Mouse (Mus musculus) erythroblast, embryonic 14.5 days (primary cell): ENCODE data around the gene Apba1. TPM values are rescaled to one million over a fixed set of nuclear protein-coding genes. Genes with fewer than 3 reads are reported as not detected.

Experiments
- H3K27me3 ChIP-seq: 2 replicates; pipeline ENCODE4 v1.6.1; 2012; ENCODE audit warnings: inconsistent platforms; ENCODE audit not compliant: control insufficient read depth
- H3K36me3 ChIP-seq: 2 replicates; pipeline ENCODE4 v1.6.1; 2012; ENCODE audit warnings: mild to moderate bottlenecking, inconsistent platforms; ENCODE audit not compliant: control insufficient read depth
- H3K4me1 ChIP-seq: 2 replicates; pipeline ENCODE4 v1.6.1; 2012; ENCODE audit warnings: inconsistent platforms; ENCODE audit not compliant: control insufficient read depth
- H3K4me3 ChIP-seq: replicated peaks from 2 replicates; pipeline ENCODE3; 2012; ENCODE audit warnings: moderate library complexity, mild to moderate bottlenecking, inconsistent platforms
- H3K9me3 ChIP-seq: 2 replicates; pipeline ENCODE4 v1.6.1; 2012; ENCODE audit warnings: low read length, inconsistent platforms, mixed read lengths; ENCODE audit not compliant: control insufficient read depth
- GATA1 ChIP-seq: IDR thresholded peaks from 2 replicates; pipeline ENCODE4 v1.6.1; 2012; ENCODE audit warnings: low read length, inconsistent platforms, mixed read lengths
- TAL1 ChIP-seq: IDR thresholded peaks from 3 replicates; pipeline ENCODE4 v1.6.1; 2012; ENCODE audit warnings: low read length, inconsistent platforms, mixed read lengths
- polyA plus RNA-seq: library from polyadenylated mRNA; stranded (reverse); fragments of >175 nt; gene quantifications from 2 replicates; pipeline ENCODE4 v1.2.3, GENCODE M21; 2012

Gene Apba1
- polyA plus RNA-seq, 1 experiment = not detected

GRCm38 (mm10) chr19:23901177-23901576 is 142.5 kb downstream of the Apba1 start:
- Histone ChIP-seq H3K4me3 (no peak overlapping the region), H3K27me3 (no peaks in the 10 kb centered on the region), H3K36me3 (no peaks in the 10 kb centered on the region), H3K4me1 (no peaks in the 10 kb centered on the region), H3K9me3 (no peaks in the 10 kb centered on the region)
- no peak for TF ChIP-seq TAL1
- no peak for TF ChIP-seq GATA1

GRCm38 (mm10) chr19:23901768-23902167 is 143.1 kb downstream of the Apba1 start:
- H3K27me3 ChIP-seq = no peaks in the 10 kb centered on the region
- H3K9me3 ChIP-seq = no peaks in the 10 kb centered on the region
- no peaks in the 10 kb centered on the region for H3K4me1 ChIP-seq
- H3K36me3 ChIP-seq = no peaks in the 10 kb centered on the region
- TF ChIP-seq TAL1 = no peak
- no peak for TF ChIP-seq GATA1
- no peak overlapping the region for H3K4me3 ChIP-seq

GRCm38 (mm10) chr19:23903066-23903465 is 144.4 kb downstream of the Apba1 start:
- TF ChIP-seq TAL1 = no peak
- TF ChIP-seq GATA1 = no peak
- Histone ChIP-seq H3K9me3 (no peaks in the 10 kb centered on the region), H3K4me1 (no peaks in the 10 kb centered on the region), H3K4me3 (no peak overlapping the region), H3K27me3 (no peaks in the 10 kb centered on the region), H3K36me3 (no peaks in the 10 kb centered on the region)

- no peaks in the 10 kb centered on the region for H3K9me3 ChIP-seq
- TF ChIP-seq GATA1 (no peak), TAL1 (no peak)
These were observed 146.2 kb downstream of the Apba1 start for GRCm38 (mm10) chr19:23904922-23905321.

GRCm38 (mm10) chr19:23905772-23906171 is 147.1 kb downstream of the Apba1 start:
- Histone ChIP-seq H3K9me3 (no peaks in the 10 kb centered on the region), H3K36me3 (no peaks in the 10 kb centered on the region), H3K4me1 (no peaks in the 10 kb centered on the region), H3K4me3 (no peak overlapping the region), H3K27me3 (no peaks in the 10 kb centered on the region)
- TF ChIP-seq GATA1 (no peak), TAL1 (no peak)

More at GRCm38 (mm10) chr19:23904922-23905321, 146.2 kb downstream of the Apba1 start:
- Histone ChIP-seq H3K4me3 (no peak overlapping the region), H3K36me3 (no peaks in the 10 kb centered on the region), H3K4me1 (no peaks in the 10 kb centered on the region), H3K27me3 (no peaks in the 10 kb centered on the region)

- H3K9me3 ChIP-seq = no peaks in the 10 kb centered on the region
- H3K27me3 ChIP-seq = no peaks in the 10 kb centered on the region
- TF ChIP-seq TAL1 = no peak
- TF ChIP-seq GATA1 = no peak
- no peaks in the 10 kb centered on the region for H3K36me3 ChIP-seq
- H3K4me3 ChIP-seq = no peak overlapping the region
- H3K4me1 ChIP-seq = no peaks in the 10 kb centered on the region
These were observed 151.7 kb downstream of the Apba1 start for GRCm38 (mm10) chr19:23910345-23910744.

GRCm38 (mm10) chr19:23919384-23920219 is 160.9 kb downstream of the Apba1 start:
- no peaks in the 10 kb centered on the region for H3K36me3 ChIP-seq
- no peak overlapping the region for H3K4me3 ChIP-seq
- no peaks in the 10 kb centered on the region for H3K4me1 ChIP-seq
- no peaks in the 10 kb centered on the region for H3K9me3 ChIP-seq
- TF ChIP-seq TAL1 (no peak), GATA1 (no peak)
- no peaks in the 10 kb centered on the region for H3K27me3 ChIP-seq

- Histone ChIP-seq H3K27me3 (no peaks in the 10 kb centered on the region), H3K36me3 (no peaks in the 10 kb centered on the region), H3K4me3 (no peak overlapping the region), H3K4me1 (no peaks in the 10 kb centered on the region), H3K9me3 (no peaks in the 10 kb centered on the region)
- TF ChIP-seq GATA1 (no peak), TAL1 (no peak)
These were observed 161.5 kb downstream of the Apba1 start for GRCm38 (mm10) chr19:23920220-23920544.

GRCm38 (mm10) chr19:23922601-23923000 is 163.9 kb downstream of the Apba1 start:
- no peaks in the 10 kb centered on the region for H3K4me1 ChIP-seq
- no peak overlapping the region for H3K4me3 ChIP-seq
- no peaks in the 10 kb centered on the region for H3K27me3 ChIP-seq
- no peaks in the 10 kb centered on the region for H3K36me3 ChIP-seq
- TF ChIP-seq TAL1 = no peak
- TF ChIP-seq GATA1 = no peak
- no peaks in the 10 kb centered on the region for H3K9me3 ChIP-seq
